Mouse (Mus musculus) embryonic facial prominence, embryonic 14.5 days (tissue): ENCODE results near the gene Smad3. TPM values are rescaled to one million over a fixed set of nuclear protein-coding genes. Genes with fewer than 3 reads are reported as not detected.

Experiments used
- ATAC-seq: fragments of 200-750 bp; cut with Nextera tagmentation; 2 replicates; pipeline ENCODE4 v1.8.0; 2017; ENCODE audit warnings: low read depth, moderate number of reproducible peaks, moderate TSS enrichment
- DNase-seq: peaks from one replicate; pipeline ENCODE4 v3.0.0-alpha.2; 2015; ENCODE audit warnings: low spot score
- H3K27ac ChIP-seq: fragments of 300-500 bp; sonication (generic); replicated peaks from 2 replicates; pipeline ENCODE4 v1.5.1; 2014; ENCODE audit warnings: low read depth, mild to moderate bottlenecking, low read length, moderate library complexity
- H3K27me3 ChIP-seq: fragments of 300-500 bp; sonication (generic); replicated peaks from 2 replicates; pipeline ENCODE4 v1.6.1; 2014; ENCODE audit warnings: low read length; ENCODE audit not compliant: control insufficient read depth, insufficient read depth
- H3K36me3 ChIP-seq: fragments of 300-500 bp; sonication (generic); 2 replicates; pipeline ENCODE4 v1.6.1; 2014; ENCODE audit warnings: low read length, mixed read lengths; ENCODE audit not compliant: control insufficient read depth, insufficient read depth
- H3K4me1 ChIP-seq: fragments of 300-500 bp; sonication (generic); 2 replicates; pipeline ENCODE4 v1.6.1; 2014; ENCODE audit warnings: antibody characterized with exemption, low read length; ENCODE audit not compliant: control insufficient read depth, insufficient read depth
- H3K4me2 ChIP-seq: fragments of 300-500 bp; sonication (generic); 2 replicates; pipeline ENCODE4 v1.6.1; 2014; ENCODE audit warnings: low read depth, mild to moderate bottlenecking, low read length, moderate library complexity, mixed read lengths
- H3K4me3 ChIP-seq: fragments of 300-500 bp; sonication (generic); 2 replicates; pipeline ENCODE4 v1.5.1; 2014; ENCODE audit warnings: low read depth, mild to moderate bottlenecking, low read length
- H3K9ac ChIP-seq: fragments of 300-500 bp; sonication (generic); 2 replicates; pipeline ENCODE4 v1.6.1; 2014; ENCODE audit warnings: low read depth, mild to moderate bottlenecking, low read length, moderate library complexity, mixed read lengths
- H3K9me3 ChIP-seq: fragments of 300-500 bp; sonication (generic); 2 replicates; pipeline ENCODE4 v1.6.1; 2016; ENCODE audit warnings: low read length; ENCODE audit not compliant: control insufficient read depth
- WGBS: fragments of 180-500 bp; shearing (Covaris S2); extraction: QIAGEN DNeasy Blood & Tissue Kit; methylation state at CpG from one replicate; pipeline ENCODE4 v1.1.7; 2014; 5-methylcytosine and 5-hydroxymethylcytosine counted together
- polyA plus RNA-seq: library from polyadenylated mRNA; unstranded; fragments of >200 nt; fragmentation: Nextera tagmentation; extraction: Ambion mirVana; gene quantifications from 2 replicates; pipeline ENCODE4 v1.2.1, GENCODE M21; 2014

Gene Smad3
- polyA plus RNA-seq, 1 experiment from 2014 or later = 17.0 TPM

DNA sequence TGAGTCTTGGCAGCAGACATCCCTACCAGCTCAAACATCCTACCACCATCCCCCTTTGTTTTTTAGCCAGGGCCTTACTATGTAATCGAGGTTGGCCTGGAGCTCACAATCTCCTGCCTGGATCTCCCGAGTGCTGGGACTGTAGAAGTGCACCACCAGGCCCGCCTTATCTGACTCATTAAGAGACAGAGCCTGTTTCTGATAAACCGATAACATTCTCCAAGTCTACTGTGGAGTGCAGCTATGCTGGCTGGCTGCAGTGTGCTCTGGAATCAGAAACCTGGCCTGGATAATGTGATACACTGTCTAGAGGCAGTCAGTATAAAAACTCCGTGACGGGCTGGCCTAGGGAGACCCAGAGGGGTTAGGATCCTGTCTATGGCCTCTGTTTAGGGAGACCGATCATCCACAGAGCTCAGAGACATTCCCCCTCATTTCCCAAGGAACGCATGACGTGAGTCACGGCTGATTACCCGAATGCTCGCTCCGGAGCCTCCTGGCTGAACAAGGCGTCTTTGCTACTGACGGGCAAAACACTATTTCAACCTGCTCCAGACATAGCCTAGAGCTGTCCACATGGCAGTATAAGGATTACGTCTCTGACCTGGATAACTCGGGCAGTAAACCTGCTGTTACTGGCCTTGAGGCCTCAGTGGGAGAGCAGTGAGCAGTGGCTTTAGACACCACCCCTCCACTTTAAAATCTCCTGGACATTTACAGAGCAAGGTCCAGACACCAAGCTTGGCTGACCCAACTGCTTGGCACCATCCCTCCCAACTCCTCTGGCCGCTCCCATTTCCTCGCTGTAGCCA, 11.8 kb downstream of the Smad3 start:
- Histone ChIP-seq H3K4me1 (peaks cover 83% of the 10 kb centered on the region), H3K27ac (no peak overlapping the region; the same call in 1 of the 2 replicates), H3K4me3 (no peak overlapping the region), H3K9ac (no peak overlapping the region), H3K36me3 (0 out of 2 replicates have a peak, but pooled peaks cover under 1% of the 10 kb centered on the region), H3K4me2 (peak overlapping the region; percentile 9; the same call in 1 of the 2 replicates), H3K9me3 (no peaks in the 10 kb centered on the region), H3K27me3 (no peaks in the 10 kb centered on the region)
- 35% methylated on average over 19 of the region's 19 CpGs for WGBS
- peak; percentile 74 for ATAC-seq
- peak; percentile 53 for DNase-seq

GRCm38 (mm10) chr9:63744595-63744994, 13.2 kb downstream of the Smad3 start:
- H3K9ac ChIP-seq = no peak overlapping the region
- H3K4me1 ChIP-seq = peaks cover 81% of the 10 kb centered on the region
- H3K9me3 ChIP-seq = no peaks in the 10 kb centered on the region
- no peak overlapping the region for H3K27ac ChIP-seq
- H3K27me3 ChIP-seq = no peaks in the 10 kb centered on the region
- 0 out of 2 replicates have a peak, but pooled peaks cover 3% of the 10 kb centered on the region for H3K36me3 ChIP-seq
- DNase-seq (no peak), ATAC-seq (no peak)
- no peak overlapping the region for H3K4me3 ChIP-seq
- 80% methylated on average over 5 of the region's 5 CpGs for WGBS
- no peak overlapping the region for H3K4me2 ChIP-seq

GRCm38 (mm10) chr9:63743775-63744174, 14.0 kb downstream of the Smad3 start:
- Histone ChIP-seq H3K4me1 (peaks cover 81% of the 10 kb centered on the region), H3K27me3 (no peaks in the 10 kb centered on the region), H3K9ac (no peak overlapping the region), H3K27ac (no peak overlapping the region), H3K4me2 (no peak overlapping the region), H3K4me3 (no peak overlapping the region), H3K9me3 (no peaks in the 10 kb centered on the region), H3K36me3 (0 out of 2 replicates have a peak, but pooled peaks cover 11% of the 10 kb centered on the region)
- no peak for DNase-seq
- 92% methylated on average over 11 of the region's 11 CpGs for WGBS
- ATAC-seq = no peak

GRCm38 (mm10) chr9:63742887-63743660, 14.7 kb downstream of the Smad3 start:
- Histone ChIP-seq H3K9me3 (no peaks in the 10 kb centered on the region), H3K27ac (no peak overlapping the region), H3K4me2 (no peak overlapping the region), H3K4me3 (no peak overlapping the region), H3K4me1 (peaks cover 86% of the 10 kb centered on the region), H3K36me3 (0 out of 2 replicates have a peak, but pooled peaks cover 13% of the 10 kb centered on the region), H3K27me3 (no peaks in the 10 kb centered on the region), H3K9ac (no peak overlapping the region)
- no peak for ATAC-seq
- WGBS = 47% methylated on average over 13 of the region's 13 CpGs
- no peak for DNase-seq

DNA sequence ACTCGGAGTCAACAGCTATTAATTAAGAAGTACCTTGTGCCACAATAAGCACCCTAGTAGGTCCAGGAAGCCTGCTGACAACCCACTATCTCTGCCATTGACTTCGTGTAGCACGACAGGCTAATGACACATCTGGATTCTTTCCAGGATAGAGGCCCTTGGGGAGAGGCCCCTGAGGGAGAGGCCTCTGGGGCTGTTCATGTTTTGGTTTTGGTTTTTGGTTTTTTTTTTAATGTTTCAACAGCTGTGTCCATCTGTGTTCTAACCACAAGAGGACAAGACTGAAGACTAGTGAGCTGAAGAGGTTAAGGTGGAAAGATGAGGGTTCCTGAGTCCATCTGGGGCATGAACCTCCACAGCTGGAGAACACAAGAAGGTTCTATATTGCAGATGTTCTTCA, 15.5 kb downstream of the Smad3 start:
- ATAC-seq (no peak), DNase-seq (no peak)
- H3K36me3 ChIP-seq = 0 out of 2 replicates have a peak, but pooled peaks cover 13% of the 10 kb centered on the region
- no peak overlapping the region for H3K4me2 ChIP-seq
- no peak overlapping the region for H3K9ac ChIP-seq
- WGBS = 25% methylated on average over 3 of the region's 3 CpGs
- H3K27ac ChIP-seq = no peak overlapping the region
- H3K27me3 ChIP-seq = no peaks in the 10 kb centered on the region
- H3K4me3 ChIP-seq = no peak overlapping the region
- no peaks in the 10 kb centered on the region for H3K9me3 ChIP-seq
- H3K4me1 ChIP-seq = peaks cover 86% of the 10 kb centered on the region

- no peak for ATAC-seq
- Histone ChIP-seq H3K9ac (no peak overlapping the region), H3K27me3 (no peaks in the 10 kb centered on the region)
Measured at GRCm38 (mm10) chr9:63741792-63742191, 16.0 kb downstream of the Smad3 start.

GRCm38 (mm10) chr9:63740320-63740841, 17.4 kb downstream of the Smad3 start:
- Histone ChIP-seq H3K9ac (no peak overlapping the region), H3K27ac (no peak overlapping the region), H3K36me3 (0 out of 2 replicates have a peak, but pooled peaks cover 13% of the 10 kb centered on the region), H3K4me2 (no peak overlapping the region), H3K27me3 (no peaks in the 10 kb centered on the region), H3K9me3 (no peaks in the 10 kb centered on the region), H3K4me1 (peaks cover 84% of the 10 kb centered on the region), H3K4me3 (no peak overlapping the region)
- ATAC-seq (no peak), DNase-seq (no peak)
- WGBS = 74% methylated on average over 10 of the region's 10 CpGs

More at GRCm38 (mm10) chr9:63741792-63742191, 16.0 kb downstream of the Smad3 start:
- Histone ChIP-seq H3K4me1 (peaks cover 89% of the 10 kb centered on the region), H3K36me3 (0 out of 2 replicates have a peak, but pooled peaks cover 13% of the 10 kb centered on the region), H3K27ac (no peak overlapping the region), H3K4me2 (no peak overlapping the region), H3K9me3 (no peaks in the 10 kb centered on the region), H3K4me3 (no peak overlapping the region)
- DNase-seq = no peak
- 52% methylated on average over 6 of the region's 6 CpGs for WGBS

GRCm38 (mm10) chr9:63738830-63739229, 19.0 kb downstream of the Smad3 start:
- WGBS = 60% methylated on average over 11 of the region's 11 CpGs
- DNase-seq = no peak
- no peak overlapping the region for H3K27ac ChIP-seq

More at GRCm38 (mm10) chr9:63738830-63739229, 19.0 kb downstream of the Smad3 start:
- Histone ChIP-seq H3K27me3 (no peaks in the 10 kb centered on the region), H3K9ac (no peak overlapping the region), H3K4me1 (peaks cover 79% of the 10 kb centered on the region), H3K4me2 (no peak overlapping the region), H3K9me3 (no peaks in the 10 kb centered on the region), H3K4me3 (no peak overlapping the region), H3K36me3 (0 out of 2 replicates have a peak, but pooled peaks cover 13% of the 10 kb centered on the region)
- no peak for ATAC-seq
